Mouse (Mus musculus): ENCODE measurements at regions not wholly inside any gene's neighbourhood (a gene's known extent, or its start where the extent isn't known, plus 50 kb on each side); places are given as distances from the start of the nearest gene placed in this dataset.

- TF ChIP-seq EP300 (optimal IDR thresholded peaks at IDR 0.05) (no peak), CTCF (IDR thresholded peaks at IDR 0.05; ENCODE audit: low read depth) (no peak)
Observed at GRCm38 (mm10) chr7:76164735-76165630, 64.7 kb upstream of the Agbl1 start.
